ENCODE assay signal across 8 mouse cellular contexts in genomic region chr16:52451786-52452476, GRCm38 (mm10). TPM values are rescaled to one million over a fixed set of nuclear protein-coding genes. Genes with fewer than 3 reads are reported as not detected.
DNase-seq lines count a peak whose midpoint lies in the region; ATAC-seq lines count a peak whose summit lies in the region.

No protein-coding gene starts in this region.

- H3K9me3 ChIP-seq in forebrain, embryonic 10.5 days = no peaks in the 10 kb centered on the region
- H3K9me3 ChIP-seq in intestine, embryonic 15.5 days = no peaks in the 10 kb centered on the region
- H3K9me3 ChIP-seq in lung, embryonic 16.5 days (ENCODE audit: control insufficient read depth, low read length) = no peaks in the 10 kb centered on the region

- H3K4me2 ChIP-seq in intestine, embryonic 15.5 days (replicated peaks) = peak overlapping the region; percentile 86
- H3K4me2 ChIP-seq in lung, embryonic 16.5 days (ENCODE audit: low read depth, low read length) = peak overlapping the region; percentile 89

- H3K27me3 ChIP-seq in forebrain, embryonic 10.5 days (ENCODE audit: poor library complexity, severe bottlenecking) = peaks cover 50% of the 10 kb centered on the region
- no peaks in the 10 kb centered on the region for H3K27me3 ChIP-seq in intestine, embryonic 15.5 days (replicated peaks)
- H3K27me3 ChIP-seq in lung, embryonic 16.5 days (ENCODE audit: control insufficient read depth, insufficient read depth, low read depth, low read length) = no peaks in the 10 kb centered on the region

- H3K27ac ChIP-seq in forebrain, embryonic 10.5 days = peak overlapping the region; percentile 75
- peak overlapping the region; percentile 51; the same call in 1 of the 2 replicates for H3K27ac ChIP-seq in intestine, embryonic 15.5 days
- H3K27ac ChIP-seq in lung, embryonic 16.5 days (ENCODE audit: low read length) = peak overlapping the region; percentile 70

- peak overlapping the region; percentile 55 for H3K9ac ChIP-seq in intestine, embryonic 15.5 days
- H3K9ac ChIP-seq in lung, embryonic 16.5 days (ENCODE audit: low read length) = peak overlapping the region; percentile 78

- no peaks in the 10 kb centered on the region for H3K36me3 ChIP-seq in forebrain, embryonic 10.5 days (replicated peaks)
- H3K36me3 ChIP-seq in intestine, embryonic 15.5 days = no peaks in the 10 kb centered on the region
- H3K36me3 ChIP-seq in lung, embryonic 16.5 days (ENCODE audit: control insufficient read depth, insufficient read depth, low read length) = no peaks in the 10 kb centered on the region

- under 1% methylated on average over 23 of the region's 23 CpGs for WGBS in forebrain, embryonic 10.5 days
- under 1% methylated on average over 23 of the region's 23 CpGs for WGBS in intestine, embryonic 15.5 days
- WGBS in lung, embryonic 16.5 days = under 1% methylated on average over 23 of the region's 23 CpGs

- H3K4me1 ChIP-seq in forebrain, embryonic 10.5 days = peaks cover 52% of the 10 kb centered on the region
- H3K4me1 ChIP-seq in intestine, embryonic 15.5 days (replicated peaks) = peaks cover 6% of the 10 kb centered on the region; the same call in 1 of the 2 replicates
- H3K4me1 ChIP-seq in lung, embryonic 16.5 days (replicated peaks; ENCODE audit: control insufficient read depth, insufficient read depth, low read length) = peaks cover 2% of the 10 kb centered on the region; the same call in 1 of the 2 replicates

- intact Hi-C loops in left cerebral cortex, postnatal 10 days (cut with DNase I) = loop anchor here (2.0 to 10.0 kb wide), 3 partner anchors 423 to 1137 kb away; no protein-coding TSS in a partner anchor
- intact Hi-C loops in left cerebral cortex, postnatal 4 days (cut with DNase I) = loop anchor here (5.0 kb wide), 3 partner anchors 140 to 1135 kb away; no protein-coding TSS in a partner anchor

- H3K4me3 ChIP-seq in forebrain, embryonic 10.5 days = peak overlapping the region; percentile 60
- H3K4me3 ChIP-seq in intestine, embryonic 15.5 days (replicated peaks) = peak overlapping the region; percentile 62
- peak overlapping the region; percentile 79 for H3K4me3 ChIP-seq in lung, embryonic 16.5 days (ENCODE audit: low read length)

- ATAC-seq in intestine, embryonic 15.5 days = peak; percentile 40
- ATAC-seq in lung, embryonic 16.5 days (ENCODE audit: low read depth) = no peak

- peak; percentile 6 to 38 for DNase-seq in left cerebral cortex, postnatal 10 days (ENCODE audit: extremely low spot score in 1 of 2, low spot score in 2 of 2)
- DNase-seq in left cerebral cortex, postnatal 4 days = no peak
- peak; percentile 19 for DNase-seq in R1 (ENCODE audit: low read depth, low spot score)
- DNase-seq in forebrain, embryonic 10.5 days (ENCODE audit: extremely low spot score, low spot score) = peak; percentile 18
- peak; percentile 11 to 21 for DNase-seq in spleen, postnatal 36 days (ENCODE audit: low spot score in 2 of 2)
- DNase-seq in adrenal gland, postnatal 25 days = no peak

RNA-seq across cellular contexts. Expression of gene Alcam, which starts 1.9 kb away (rescaled TPM):
- 100 to 1,000 TPM; 154 to 161 TPM for total RNA-seq in left cerebral cortex, postnatal 10 days (2021)
- total RNA-seq in left cerebral cortex, postnatal 4 days (2021) = 100 to 1,000 TPM; 147 to 150 TPM
- polyA plus RNA-seq in forebrain, embryonic 10.5 days (2016; fragmentation: Nextera tagmentation; extraction: Ambion mirVana) = 5.4 and 6.5 TPM in 2 replicates
- 16.9 and 18.2 TPM in 2 replicates for polyA plus RNA-seq in intestine, embryonic 15.5 days (2015; fragmentation: Nextera tagmentation; extraction: Ambion mirVana)
- polyA plus RNA-seq in lung, embryonic 16.5 days (2015; fragmentation: Nextera tagmentation; extraction: Ambion mirVana) = 43.0 and 45.7 TPM in 2 replicates
- total RNA-seq in adrenal gland, postnatal 25 days (2021) = 26.5 and 33.0 TPM in 2 replicates

Comparison
In these comparisons a context has a peak if more than half of its experiments do, and no peak if none do; other contexts are left out.
1. DNase-seq: peak in left cerebral cortex, postnatal 10 days (2 of 2), R1 (single experiment), forebrain, embryonic 10.5 days (single experiment) and spleen, postnatal 36 days (2 of 2); none in left cerebral cortex, postnatal 4 days (single experiment) and adrenal gland, postnatal 25 days (single experiment).
2. Peak in every context shown above with its lines, with median percentiles within 50 percentile points of each other: H3K27ac ChIP-seq and H3K4me3 ChIP-seq.